Mouse (Mus musculus) kidney, postnatal 0 days (tissue): ENCODE data around the gene Gstt4. TPM values are rescaled to one million over a fixed set of nuclear protein-coding genes. Genes with fewer than 3 reads are reported as not detected.

Experiments
- ATAC-seq: fragments of 200-750 bp; cut with Nextera tagmentation; replicated peaks from 2 replicates; pipeline ENCODE4 v1.8.0; 2017; ENCODE audit warnings: low read depth, moderate number of reproducible peaks, moderate TSS enrichment, moderate library complexity; ENCODE audit not compliant: low FRiP score
- DNase-seq: peaks from one replicate; pipeline ENCODE4 v3.0.0-alpha.2; 2016; ENCODE audit warnings: low spot score
- H3K27ac ChIP-seq: fragments of 300-500 bp; sonication (generic); 2 replicates; pipeline ENCODE4 v1.5.1; 2014; ENCODE audit warnings: mild to moderate bottlenecking
- H3K27me3 ChIP-seq: fragments of 300-500 bp; sonication (generic); 2 replicates; pipeline ENCODE4 v1.6.1; 2014; ENCODE audit warnings: low read length, mixed read lengths; ENCODE audit not compliant: insufficient read depth
- H3K36me3 ChIP-seq: fragments of 300-500 bp; sonication (generic); 2 replicates; pipeline ENCODE4 v1.6.1; 2014; ENCODE audit warnings: low read length, mixed read lengths; ENCODE audit not compliant: insufficient read depth
- H3K4me1 ChIP-seq: fragments of 300-500 bp; sonication (generic); replicated peaks from 2 replicates; pipeline ENCODE4 v1.6.1; 2014; ENCODE audit warnings: antibody characterized with exemption, low read length, mixed read lengths; ENCODE audit not compliant: insufficient read depth
- H3K4me2 ChIP-seq: fragments of 300-500 bp; sonication (generic); 2 replicates; pipeline ENCODE4 v1.6.1; 2014; ENCODE audit warnings: mild to moderate bottlenecking, low read length, moderate library complexity, mixed read lengths
- H3K4me3 ChIP-seq: fragments of 300-500 bp; sonication (generic); replicated peaks from 2 replicates; pipeline ENCODE4 v1.5.1; 2014; ENCODE audit warnings: low read depth, low read length
- H3K9ac ChIP-seq: fragments of 300-500 bp; sonication (generic); 2 replicates; pipeline ENCODE4 v1.6.1; 2014; ENCODE audit warnings: low read depth, low read length
- H3K9me3 ChIP-seq: fragments of 300-500 bp; sonication (generic); replicated peaks from 2 replicates; pipeline ENCODE4 v1.6.1; 2016; ENCODE audit warnings: low read length, inconsistent platforms, mixed read lengths
- CTCF ChIP-seq: IDR thresholded peaks from 2 replicates; pipeline ENCODE4 v1.5.1; 2016; ENCODE audit warnings: antibody characterized with exemption, low read depth, mild to moderate bottlenecking, moderate library complexity
- WGBS: fragments of 180-500 bp; shearing (Covaris S2); extraction: QIAGEN DNeasy Blood & Tissue Kit; methylation state at CpG from one replicate; pipeline ENCODE4 v1.1.7; 2014; 5-methylcytosine and 5-hydroxymethylcytosine counted together
- polyA plus RNA-seq: library from polyadenylated mRNA; unstranded; fragments of >200 nt; fragmentation: Nextera tagmentation; extraction: Ambion mirVana; gene quantifications from 2 replicates; pipeline ENCODE4 v1.2.1, GENCODE M21; 2015

Gstt4 gene
- polyA plus RNA-seq, 1 experiment from 2014 or later: not detected

GRCm38 (mm10) chr10:75839092-75839491, 16.7 kb upstream of the Gstt4 start:
- 85% methylated on average over 10 of the region's 10 CpGs for WGBS
- H3K4me2 ChIP-seq: no peak overlapping the region
- DNase-seq: no peak
- H3K9me3 ChIP-seq: no peaks in the 10 kb centered on the region
- no peak overlapping the region for H3K27ac ChIP-seq
- no peaks in the 10 kb centered on the region for H3K36me3 ChIP-seq
- TF ChIP-seq CTCF: no peak
- no peak overlapping the region for H3K9ac ChIP-seq
- no peaks in the 10 kb centered on the region for H3K27me3 ChIP-seq
- H3K4me1 ChIP-seq: peaks cover 11% of the 10 kb centered on the region; the same call in 1 of the 2 replicates
- ATAC-seq: no peak
- H3K4me3 ChIP-seq: no peak overlapping the region

- TF ChIP-seq CTCF: peak; percentile 68
- peak within 1 kb of the TSS; percentile 93 for H3K27ac ChIP-seq
- peak; percentile 95 for DNase-seq
- H3K36me3 ChIP-seq: no peaks in the 10 kb centered on the region
- H3K4me2 ChIP-seq: peak within 1 kb of the TSS; percentile 81
- no peaks in the 10 kb centered on the region for H3K9me3 ChIP-seq
- peak within 1 kb of the TSS; percentile 21 for H3K4me3 ChIP-seq
- peak; percentile 81 for ATAC-seq
- H3K4me1 ChIP-seq: peaks cover 18% of the 10 kb centered on the region; the same call in 1 of the 2 replicates
- H3K9ac ChIP-seq: peak within 1 kb of the TSS; percentile 19
- WGBS: under 1% methylated on average over 21 of the region's 21 CpGs
- H3K27me3 ChIP-seq: no peaks in the 10 kb centered on the region
Observed at GRCm38 (mm10) chr10:75837248-75837759, 15.0 kb upstream of the Gstt4 start, which contains the start of gene Gstt2. Gene Gstt2 (minus strand): TSS chr10:75837424.

- Histone ChIP-seq H3K27me3 (no peaks in the 10 kb centered on the region), H3K9me3 (no peaks in the 10 kb centered on the region), H3K9ac (no peak overlapping the region), H3K27ac (peak overlapping the region; percentile 93), H3K4me1 (peaks cover 18% of the 10 kb centered on the region; the same call in 1 of the 2 replicates), H3K4me3 (no peak overlapping the region), H3K4me2 (peak overlapping the region; percentile 81; the same call in 1 of the 2 replicates), H3K36me3 (no peaks in the 10 kb centered on the region)
- 20% methylated on average over 6 of the region's 10 CpGs for WGBS
- ATAC-seq (peak; percentile 33), DNase-seq (peak; percentile 74)
- TF ChIP-seq CTCF: peak; percentile 26; the same call in 1 of the 2 replicates
Observed at GRCm38 (mm10) chr10:75835761-75836531, 13.6 kb upstream of the Gstt4 start.

- whole genome bisulfite sequencing: 3% methylated on average over 10 of the region's 10 CpGs
- ATAC-seq (peak; percentile 55), DNase-seq (peak; percentile 67)
- Histone ChIP-seq H3K27me3 (no peaks in the 10 kb centered on the region), H3K4me2 (peak overlapping the region; percentile 81), H3K9me3 (no peaks in the 10 kb centered on the region), H3K27ac (peak overlapping the region; percentile 93; the same call in 1 of the 2 replicates), H3K4me1 (peaks cover 18% of the 10 kb centered on the region; the same call in 1 of the 2 replicates), H3K9ac (peak overlapping the region; percentile 20; the same call in 1 of the 2 replicates), H3K36me3 (no peaks in the 10 kb centered on the region), H3K4me3 (peak overlapping the region; percentile 38; the same call in 1 of the 2 replicates)
- no peak for TF ChIP-seq CTCF
Observed at GRCm38 (mm10) chr10:75835307-75835706, 13.0 kb upstream of the Gstt4 start.

- H3K4me2 ChIP-seq: peak overlapping the region; percentile 81
- no peak for ATAC-seq
- H3K36me3 ChIP-seq: no peaks in the 10 kb centered on the region
- no peaks in the 10 kb centered on the region for H3K27me3 ChIP-seq
- no peak for DNase-seq
- peak overlapping the region; percentile 38 for H3K4me3 ChIP-seq
- H3K9me3 ChIP-seq: no peaks in the 10 kb centered on the region
- TF ChIP-seq CTCF: no peak
- peak overlapping the region; percentile 51; the same call in 1 of the 2 replicates for H3K9ac ChIP-seq
- H3K27ac ChIP-seq: peak overlapping the region; percentile 93
- 10% methylated on average over 9 of the region's 9 CpGs for WGBS
- peaks cover 18% of the 10 kb centered on the region; the same call in 1 of the 2 replicates for H3K4me1 ChIP-seq
Observed at GRCm38 (mm10) chr10:75834721-75835120, 12.4 kb upstream of the Gstt4 start.

GRCm38 (mm10) chr10:75834250-75834649, 11.9 kb upstream of the Gstt4 start:
- H3K9ac ChIP-seq: peak overlapping the region; percentile 51
- 1% methylated on average over 21 of the region's 21 CpGs for WGBS
- peak overlapping the region; percentile 93 for H3K27ac ChIP-seq
- no peaks in the 10 kb centered on the region for H3K27me3 ChIP-seq
- no peaks in the 10 kb centered on the region for H3K9me3 ChIP-seq
- ATAC-seq: peak; percentile 43; the same call in 1 of the 2 replicates
- no peak for TF ChIP-seq CTCF
- H3K4me1 ChIP-seq: peaks cover 18% of the 10 kb centered on the region; the same call in 1 of the 2 replicates
- peak overlapping the region; percentile 38 for H3K4me3 ChIP-seq
- H3K4me2 ChIP-seq: peak overlapping the region; percentile 81
- DNase-seq: peak; percentile 87
- no peaks in the 10 kb centered on the region for H3K36me3 ChIP-seq
